Mouse (Mus musculus) urinary bladder, postnatal 25 days (tissue): ENCODE measurements around the gene Ms4a12.
"Not testable (repeated sequence)": the region's sequence is repeated elsewhere in the genome, so short reads cannot be mapped to it uniquely, and the experiment has no call there.

ENCODE experiments used
- DNase-seq: peaks from one replicate; pipeline ENCODE4 v3.0.0; 2022; ENCODE audit warnings: low spot score

The Ms4a12 gene

DNA sequence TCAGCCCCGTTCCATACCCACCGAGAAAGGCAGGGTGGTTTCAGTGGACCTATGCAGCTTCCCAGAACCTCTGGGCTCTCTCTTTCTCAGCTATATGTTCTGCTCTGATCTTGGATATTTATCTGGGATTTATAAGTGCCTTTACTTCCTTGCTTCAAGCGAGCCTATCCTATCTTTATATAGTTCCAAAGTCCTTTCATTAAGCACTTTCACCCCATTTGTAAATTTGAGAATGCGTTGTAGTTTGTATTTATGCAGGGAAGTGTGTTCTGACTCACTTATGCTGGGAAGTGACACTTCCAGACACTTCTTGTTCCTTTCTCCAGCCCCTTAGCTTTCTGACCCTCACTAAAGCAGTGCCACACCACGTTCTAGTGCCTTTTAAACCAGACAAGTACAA, at the start of gene Ms4a12:
TSS of gene Ms4a12 (minus strand) at position 101 of the 400 bp plus-strand sequence.
- no peak for DNase-seq

DNA sequence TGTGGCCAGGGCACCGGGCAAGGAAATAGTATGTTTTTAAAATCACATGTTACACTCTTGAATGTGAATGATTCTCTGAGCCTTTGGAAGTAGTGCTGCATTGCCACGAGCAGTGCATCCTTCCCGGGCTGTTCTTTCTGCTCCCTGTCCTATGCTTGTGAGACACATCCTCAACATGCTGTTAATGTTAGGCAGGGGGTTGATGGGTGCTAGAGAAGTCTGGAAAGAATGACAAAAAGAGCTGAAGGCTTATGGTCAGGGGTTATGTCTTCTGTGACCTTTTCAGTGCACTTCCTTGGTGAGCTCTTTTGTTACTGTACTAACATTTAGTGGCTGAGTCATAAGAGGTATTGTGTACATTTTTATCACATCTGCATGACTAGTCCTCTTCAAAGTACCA, 48.0 kb upstream of the Ms4a12 start:
- no peak for DNase-seq

DNA sequence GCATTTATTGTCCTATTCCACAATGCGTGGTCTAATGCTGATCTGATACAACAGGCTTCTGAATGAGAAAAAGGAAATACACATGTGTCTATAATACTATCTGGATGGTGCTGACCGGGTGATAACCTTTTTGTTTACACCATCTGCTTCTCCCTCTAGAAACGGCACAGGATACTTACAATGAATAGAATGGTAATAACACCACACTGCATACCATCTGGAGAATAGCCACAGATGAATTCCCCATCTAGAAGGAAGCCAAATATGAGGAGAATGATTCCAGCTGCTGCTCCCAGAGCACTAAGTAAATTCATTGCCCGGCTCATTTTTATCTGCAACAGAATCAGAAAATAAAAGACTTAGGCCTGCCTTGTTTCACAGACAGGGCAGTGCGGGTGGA, 44.2 kb upstream of the Ms4a12 start:
- no peak for DNase-seq

DNA sequence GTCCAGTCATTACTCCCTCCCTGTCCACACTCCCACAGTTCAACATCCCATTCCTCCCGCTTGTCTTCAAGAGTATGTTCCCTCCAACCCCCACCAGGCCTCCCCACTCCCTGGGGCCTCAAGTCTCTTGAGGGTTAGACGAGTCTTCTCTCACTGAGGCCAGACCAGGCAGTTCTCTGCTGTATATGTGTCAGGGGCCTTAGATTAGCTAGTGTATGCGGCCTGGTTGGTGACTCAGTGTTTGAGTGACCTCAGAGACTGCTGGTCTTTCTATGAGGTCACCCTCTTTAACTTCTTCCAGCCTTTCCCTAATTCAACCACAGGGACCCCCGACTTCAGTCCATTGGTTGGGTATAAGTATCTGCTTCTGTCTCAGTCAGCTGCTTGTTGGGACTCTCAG, 34.7 kb upstream of the Ms4a12 start:
- no peak for DNase-seq

DNA sequence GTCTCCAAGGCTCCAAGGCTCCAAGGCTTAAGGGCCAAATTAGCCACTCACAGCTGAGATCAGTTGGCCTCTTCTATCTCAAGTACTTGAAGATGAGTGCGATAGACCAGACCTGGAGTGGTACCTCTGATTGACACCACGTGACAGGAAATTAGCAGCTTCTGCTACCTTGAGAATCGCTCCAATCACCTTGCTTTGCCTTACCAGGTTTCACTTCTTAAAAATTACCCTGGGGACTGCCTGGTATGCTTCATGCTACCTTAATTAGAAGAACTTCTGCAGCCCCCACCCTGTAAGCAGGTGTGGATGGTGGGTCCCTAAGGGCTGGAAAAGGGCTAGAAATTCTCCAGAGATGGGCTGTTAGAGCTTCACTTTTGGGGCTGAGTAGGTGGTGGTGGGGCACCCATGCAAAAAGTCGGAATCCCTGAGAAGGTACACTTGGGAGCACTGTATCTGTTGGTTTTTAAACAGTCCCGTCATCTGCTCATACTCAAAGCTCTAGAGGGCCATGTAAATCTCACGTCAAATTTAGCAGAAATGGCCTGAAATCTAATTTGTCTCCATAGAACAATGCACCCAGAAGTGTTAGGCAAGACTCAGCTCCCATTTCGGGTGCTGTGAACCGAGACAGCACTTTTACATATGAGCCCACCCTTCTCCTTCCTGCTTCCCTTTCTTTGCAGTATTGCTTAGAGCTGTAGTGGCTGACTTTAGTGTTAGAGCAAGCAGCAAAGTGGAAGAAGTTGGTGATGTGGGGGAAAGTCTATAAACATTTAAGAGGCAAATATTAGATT, 34.0 kb upstream of the Ms4a12 start, which contains the start of gene Ms4a1:
TSS of gene Ms4a1 (minus strand) at position 190 of the 794 bp plus-strand sequence.
- no peak for DNase-seq

DNA sequence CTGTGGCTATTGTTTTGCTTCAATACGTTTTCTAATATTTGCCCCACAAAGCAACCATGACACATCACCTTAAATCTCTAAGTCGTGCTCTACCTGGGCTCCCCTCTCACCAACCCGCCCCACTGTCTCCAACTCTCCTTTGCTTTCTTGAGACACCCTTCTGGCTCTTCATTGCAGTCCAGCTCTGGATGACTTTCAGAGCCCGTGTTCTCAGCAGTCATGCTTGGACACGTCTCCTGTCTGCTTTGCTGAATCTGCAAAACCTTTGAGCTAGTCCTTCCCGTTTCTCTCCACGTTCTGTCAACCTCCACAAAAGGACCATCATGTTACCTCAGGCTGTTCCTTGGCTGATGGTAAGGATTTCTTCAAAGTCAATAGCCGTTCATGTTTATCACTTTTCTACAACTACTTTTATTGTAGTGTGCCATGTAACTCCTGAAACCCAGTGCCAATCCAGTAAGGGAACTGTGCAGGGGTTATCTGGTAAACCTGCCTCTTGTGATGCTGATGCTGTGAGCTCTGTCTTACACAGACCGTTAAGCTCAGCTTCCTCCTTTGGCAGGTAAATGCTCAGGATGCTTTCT, 32.4 kb upstream of the Ms4a12 start:
- no peak for DNase-seq

DNA sequence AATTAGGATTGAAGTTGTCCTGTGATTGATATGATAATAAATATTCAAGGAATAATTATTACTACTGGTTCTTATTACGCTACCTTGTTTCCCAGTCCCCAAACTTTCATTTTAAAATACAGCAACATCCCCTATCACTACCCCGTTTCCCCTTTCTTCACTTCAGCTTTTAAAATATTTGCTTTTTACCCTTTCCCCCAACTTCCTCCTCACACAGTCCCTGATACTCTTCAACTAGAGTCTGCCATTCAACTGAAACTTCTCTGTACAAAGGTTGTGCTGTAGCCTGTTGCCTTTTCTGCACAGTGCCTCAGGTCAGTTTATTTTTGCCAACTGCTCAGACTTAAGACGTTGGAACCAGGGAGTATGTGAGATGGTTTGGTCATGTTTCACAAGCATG, 31.3 kb upstream of the Ms4a12 start:
- no peak for DNase-seq

DNA sequence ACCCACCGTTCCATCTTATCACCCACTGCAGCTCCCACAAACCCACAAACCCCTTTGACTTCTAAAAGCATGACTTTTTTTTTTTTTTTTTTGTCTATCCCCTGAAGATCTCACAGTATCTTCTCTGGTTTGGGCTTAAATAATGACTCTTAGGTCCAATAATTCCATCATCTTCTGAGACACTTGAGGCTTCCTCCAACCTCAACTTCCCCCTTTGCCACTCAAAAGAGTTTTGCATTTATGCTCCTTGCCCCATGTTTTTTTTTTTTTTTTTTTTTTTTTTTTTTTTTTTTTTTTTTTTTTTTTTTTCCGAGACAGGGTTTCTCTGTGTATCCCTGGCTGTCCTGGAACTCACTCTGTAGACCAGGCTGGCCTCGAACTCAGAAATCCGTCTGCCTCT, 30.7 kb upstream of the Ms4a12 start:
- not testable (repeated sequence) for DNase-seq

DNA sequence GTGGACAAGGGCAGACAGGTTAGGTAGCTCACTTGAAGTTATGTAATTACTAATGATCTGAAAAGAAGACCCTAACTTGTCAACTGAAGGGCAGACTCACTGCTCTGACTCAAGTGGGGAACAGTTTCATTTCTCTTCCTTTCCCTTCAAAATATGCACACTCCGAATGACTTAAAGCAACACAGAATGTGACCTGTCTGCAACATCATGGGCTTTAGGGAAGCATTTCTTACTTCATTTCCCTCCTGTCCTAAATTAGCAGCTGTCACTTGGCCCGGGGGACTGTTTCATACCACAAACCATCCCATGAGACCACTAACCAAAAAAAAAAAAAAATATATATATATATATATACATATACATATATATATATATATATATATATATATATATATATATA, 29.3 kb upstream of the Ms4a12 start:
- DNase-seq: no peak

DNA sequence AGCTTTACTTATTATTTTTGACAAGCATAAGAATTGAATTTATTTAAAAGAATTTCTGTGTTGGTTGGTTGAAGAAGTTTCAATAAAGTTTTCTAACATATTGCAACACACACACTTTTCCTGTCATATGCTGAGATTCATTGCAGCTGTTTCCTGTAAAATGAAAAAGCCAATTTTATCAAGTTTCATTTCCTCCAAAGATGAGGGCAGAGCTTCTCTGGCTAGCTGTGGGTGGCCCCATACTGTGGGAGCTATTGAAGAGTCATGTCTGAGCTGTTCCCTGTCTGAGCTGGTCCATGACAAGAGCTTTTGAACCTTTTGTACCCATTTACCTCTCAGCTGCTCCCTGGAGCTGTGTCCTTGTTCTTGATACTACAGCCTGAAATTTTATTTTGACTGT, 12.0 kb upstream of the Ms4a12 start:
- no peak for DNase-seq

DNA sequence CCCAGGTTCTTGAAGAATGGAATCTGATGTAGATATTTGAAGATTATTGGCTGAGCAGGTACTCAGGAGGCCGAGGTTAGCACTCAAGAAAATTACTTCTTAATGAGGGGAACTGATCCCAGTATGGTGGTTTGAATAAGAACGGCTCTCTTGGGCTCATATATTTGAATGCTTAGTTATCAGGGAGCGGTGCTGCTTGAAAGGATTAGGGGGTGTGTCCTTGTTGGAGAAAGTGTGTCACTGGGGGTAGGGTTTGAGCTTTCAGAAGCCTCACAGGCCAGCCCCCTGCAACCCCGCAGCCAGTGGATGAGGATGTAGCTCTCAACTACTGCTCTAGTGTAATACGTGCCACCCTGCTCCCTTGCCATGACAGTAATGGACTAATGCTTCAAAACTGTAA, 10.3 kb upstream of the Ms4a12 start:
- DNase-seq: no peak

DNA sequence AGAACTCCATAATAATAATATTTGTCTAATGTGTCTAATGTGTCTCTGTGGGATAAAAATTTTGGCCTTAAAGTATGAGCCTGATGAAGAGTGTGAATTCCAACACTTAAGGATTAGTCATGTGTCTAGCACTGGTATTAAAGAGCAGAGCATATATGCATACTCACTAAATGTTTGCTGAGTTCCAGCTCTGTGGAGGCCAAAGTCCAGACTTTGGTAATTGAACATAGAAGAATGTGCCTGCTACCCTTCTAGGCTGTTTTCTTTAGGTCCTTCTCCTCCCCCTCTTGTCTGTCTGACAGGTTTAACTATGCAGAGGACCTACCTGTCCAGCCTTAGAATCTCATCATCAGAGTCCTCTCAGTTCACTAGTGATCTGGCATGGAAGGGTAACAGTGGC, 3.6 kb upstream of the Ms4a12 start:
- DNase-seq: no peak

DNA sequence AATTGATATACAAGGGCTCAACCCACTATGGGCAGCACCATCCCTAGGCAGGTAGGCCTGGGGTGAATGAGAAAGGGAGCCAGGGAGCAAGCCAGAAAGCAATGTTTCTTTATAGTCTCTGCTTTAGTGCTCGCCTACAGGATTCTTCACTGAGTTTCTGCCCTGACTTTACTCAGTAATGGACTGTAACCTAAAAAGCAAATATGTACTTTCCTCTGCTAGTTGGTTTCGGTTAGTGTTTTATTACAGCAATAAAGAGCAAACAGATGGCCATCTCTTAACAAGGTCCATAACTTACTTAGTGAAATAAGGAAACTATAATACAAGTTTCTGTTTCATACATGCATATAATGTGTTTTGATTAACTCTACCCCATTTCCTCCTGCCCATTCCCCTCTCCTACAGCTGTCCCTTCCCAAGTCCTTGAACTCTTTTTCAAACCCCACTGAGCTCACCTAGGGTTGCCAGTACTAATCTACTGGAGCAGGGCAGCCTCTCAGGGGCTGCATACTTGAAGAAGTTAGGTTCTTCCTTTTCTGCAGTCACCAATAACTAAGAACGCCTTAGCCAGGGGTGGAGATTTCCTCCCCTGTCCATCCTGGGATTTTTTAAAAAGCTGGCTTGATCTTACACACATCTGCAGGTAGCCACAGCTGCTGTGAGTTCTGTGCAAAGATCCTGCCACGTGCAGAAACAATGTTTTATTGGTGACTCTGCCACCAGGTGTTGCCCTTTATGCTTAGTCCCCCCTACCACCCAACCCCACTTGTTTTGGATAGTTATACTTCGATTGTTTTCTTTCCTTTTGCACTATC, 2.9 kb upstream of the Ms4a12 start:
- no peak for DNase-seq

DNA sequence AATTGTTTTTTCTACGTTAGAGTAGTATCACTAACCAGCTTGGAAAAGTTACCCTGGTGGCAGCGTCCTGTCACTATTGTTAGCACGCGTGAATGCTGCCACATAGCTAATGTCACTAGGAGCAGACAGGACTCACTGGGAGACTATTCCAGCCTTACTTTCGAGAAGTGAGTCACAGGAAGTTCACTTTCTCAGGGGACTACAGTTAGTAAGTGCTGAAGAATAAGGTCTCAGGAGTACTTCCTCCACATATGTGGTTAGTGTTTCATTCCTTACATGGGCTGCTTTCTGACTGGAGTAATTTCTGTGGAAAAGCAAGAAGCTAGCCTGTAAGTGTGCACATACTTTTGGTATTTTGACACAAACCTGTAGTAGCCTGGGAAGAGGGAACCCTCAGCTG, 2.0 kb upstream of the Ms4a12 start:
- no peak for DNase-seq

DNA sequence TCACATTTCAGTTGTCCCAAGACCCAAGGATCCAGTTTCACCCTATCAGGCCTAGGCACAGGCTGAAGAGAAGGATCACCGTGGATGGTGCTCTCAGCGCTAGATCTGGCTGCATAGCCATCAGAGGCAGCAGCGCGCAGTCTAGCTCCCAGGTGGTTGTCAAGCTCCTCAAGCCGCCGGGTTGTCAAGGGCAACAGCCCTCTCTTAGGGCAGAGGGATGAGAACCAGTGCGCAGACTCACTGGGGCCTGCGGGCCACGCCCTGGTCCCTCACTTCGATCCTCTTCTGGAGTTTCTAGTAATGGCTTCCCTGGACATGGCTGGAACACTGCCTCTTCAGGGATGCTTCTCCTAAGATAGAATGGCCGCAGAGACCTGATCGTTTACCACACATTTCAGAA, 35.7 kb downstream of the Ms4a12 start, which contains the start of gene Ms4a13:
TSS of gene Ms4a13 (minus strand) at position 192 of the 400 bp plus-strand sequence.
- no peak for DNase-seq

DNA sequence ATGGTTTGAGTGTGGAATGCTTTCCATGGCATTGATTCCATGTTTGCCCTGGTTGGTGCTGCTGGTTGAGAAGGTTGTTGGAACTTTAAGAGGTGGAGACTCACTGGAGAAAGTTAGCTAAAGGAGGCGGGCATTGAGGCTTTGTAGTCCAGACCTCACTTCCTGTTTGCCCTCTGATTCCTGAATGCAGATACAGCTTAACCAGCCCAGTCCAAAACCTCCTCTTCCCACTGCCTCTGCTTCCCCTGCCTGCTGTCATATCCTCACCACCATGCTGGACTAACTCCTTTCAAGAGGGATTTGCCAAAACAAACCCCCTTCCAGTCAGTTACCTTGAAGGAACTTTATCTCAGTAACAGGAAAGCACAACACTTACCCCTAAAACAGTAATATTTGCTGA, 39.7 kb downstream of the Ms4a12 start:
- no peak for DNase-seq

DNA sequence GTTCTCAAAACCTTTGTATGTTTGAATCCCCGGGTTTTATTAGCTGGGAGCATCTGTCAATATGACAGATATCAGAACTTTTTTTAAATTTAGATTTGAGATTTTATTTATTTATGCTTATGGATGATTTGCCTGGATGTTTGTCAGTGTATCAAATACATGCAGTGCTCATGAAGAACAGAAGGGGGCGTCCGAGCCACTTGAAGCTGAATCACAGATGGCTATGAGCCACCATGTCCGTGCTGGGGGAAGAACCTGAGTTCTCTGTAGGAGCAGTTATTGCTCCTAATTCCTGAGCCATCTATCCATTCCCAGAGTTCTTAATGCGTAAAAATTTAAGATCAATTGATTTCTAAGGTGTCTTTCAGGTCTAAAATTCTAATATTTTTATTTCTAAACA, 48.1 kb downstream of the Ms4a12 start:
- no peak for DNase-seq

DNA sequence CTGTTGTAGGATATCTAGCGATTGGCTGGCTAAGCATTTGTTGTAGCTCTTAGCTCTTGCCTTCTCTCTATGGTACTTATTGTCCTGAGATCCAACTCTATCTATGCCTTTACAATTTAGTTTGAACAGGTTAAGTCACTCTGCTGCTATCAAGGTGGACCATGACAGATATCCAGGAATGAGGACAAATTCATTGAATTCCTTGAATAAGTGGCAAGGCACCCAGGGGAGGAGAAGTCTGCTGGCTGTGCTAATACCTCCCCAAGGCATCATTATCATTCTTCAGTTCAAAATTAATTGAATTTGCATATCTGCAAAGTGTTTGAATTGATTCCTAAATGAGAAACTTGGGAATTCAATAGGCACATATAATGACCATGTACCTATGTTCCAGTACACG, 54.8 kb downstream of the Ms4a12 start:
- no peak for DNase-seq

DNA sequence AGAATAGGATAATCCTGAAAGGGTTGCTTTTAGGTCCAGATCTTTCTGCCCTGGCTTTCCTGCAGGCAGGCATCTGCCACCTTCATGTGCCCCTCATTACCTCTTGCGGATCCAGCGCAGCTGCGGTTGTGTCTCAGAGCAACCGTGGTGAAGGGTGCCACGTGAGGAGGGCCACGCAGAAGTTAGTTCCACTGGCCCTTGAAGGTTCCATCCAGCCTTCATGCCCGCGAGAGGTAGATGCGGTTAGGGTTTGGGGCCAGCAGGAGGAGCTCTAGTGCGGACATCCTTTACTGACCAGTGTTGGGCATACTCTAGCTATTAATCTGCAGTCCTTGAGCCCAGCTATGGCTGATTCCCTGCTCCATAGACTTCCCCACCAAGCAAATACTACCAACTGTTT, 67.1 kb downstream of the Ms4a12 start, which contains the start of gene 1700025F22Rik:
TSS of gene 1700025F22Rik (minus strand) at position 149 of the 400 bp plus-strand sequence.
- no peak for DNase-seq
